Mouse (Mus musculus) limb, embryonic 14.5 days (tissue): ENCODE measurements around the gene Cypt12. TPM values are rescaled to one million over a fixed set of nuclear protein-coding genes. Genes with fewer than 3 reads are reported as not detected.

ENCODE experiments used
- ATAC-seq: fragments of 200-750 bp; cut with Nextera tagmentation; 2 replicates; pipeline ENCODE4 v1.8.0; 2017; ENCODE audit warnings: low read depth, moderate number of reproducible peaks, moderate TSS enrichment; ENCODE audit not compliant: low FRiP score
- DNase-seq: peaks from one replicate; pipeline ENCODE4 v3.0.0-alpha.2; 2015; ENCODE audit warnings: low spot score
- H3K27ac ChIP-seq: fragments of 300-500 bp; sonication (generic); replicated peaks from 2 replicates; pipeline ENCODE4 v1.5.1; 2014; ENCODE audit warnings: low read depth, mild to moderate bottlenecking, low read length, moderate library complexity, mixed read lengths
- H3K27me3 ChIP-seq: fragments of 300-500 bp; sonication (generic); 2 replicates; pipeline ENCODE4 v1.6.1; 2014; ENCODE audit warnings: low read length, mixed read lengths; ENCODE audit not compliant: control insufficient read depth, insufficient read depth
- H3K36me3 ChIP-seq: fragments of 300-500 bp; sonication (generic); 2 replicates; pipeline ENCODE4 v1.6.1; 2014; ENCODE audit warnings: mild to moderate bottlenecking, low read length, moderate library complexity, mixed read lengths; ENCODE audit not compliant: control insufficient read depth, insufficient read depth
- H3K4me1 ChIP-seq: fragments of 300-500 bp; sonication (generic); 2 replicates; pipeline ENCODE4 v1.6.1; 2014; ENCODE audit warnings: antibody characterized with exemption, low read length, mixed read lengths; ENCODE audit not compliant: control insufficient read depth, insufficient read depth
- H3K4me2 ChIP-seq: fragments of 300-500 bp; sonication (generic); replicated peaks from 2 replicates; pipeline ENCODE4 v1.6.1; 2014; ENCODE audit warnings: low read depth, mild to moderate bottlenecking, low read length, moderate library complexity; ENCODE audit not compliant: severe bottlenecking
- H3K4me3 ChIP-seq: fragments of 300-500 bp; sonication (generic); replicated peaks from 2 replicates; pipeline ENCODE4 v1.5.1; 2014; ENCODE audit warnings: low read length
- H3K9ac ChIP-seq: fragments of 300-500 bp; sonication (generic); 2 replicates; pipeline ENCODE4 v1.6.1; 2014; ENCODE audit warnings: mild to moderate bottlenecking, low read depth, low read length, moderate library complexity; ENCODE audit not compliant: severe bottlenecking
- H3K9me3 ChIP-seq: fragments of 300-500 bp; sonication (generic); 2 replicates; pipeline ENCODE4 v1.6.1; 2016; ENCODE audit warnings: low read length; ENCODE audit not compliant: control insufficient read depth
- POLR2A ChIP-seq: fragments of 200-500 bp; IDR thresholded peaks from 2 replicates; pipeline ENCODE4 v1.8.0; 2012; ENCODE audit warnings: inconsistent platforms, mild to moderate bottlenecking, moderate library complexity, borderline replicate concordance; ENCODE audit not compliant: insufficient read depth, insufficient read length; ENCODE audit errors: extremely low read depth
- WGBS: fragments of 180-500 bp; shearing (Covaris S2); extraction: QIAGEN DNeasy Blood & Tissue Kit; methylation state at CpG from one replicate; pipeline ENCODE4 v1.1.7; 2014; 5-methylcytosine and 5-hydroxymethylcytosine counted together
- polyA plus RNA-seq, 2 experiments: library from polyadenylated mRNA; depleted of rRNA in 1 of 2; stranded (reverse) in 1 of 2; unstranded in 1 of 2; fragments of >200 nt; fragmentation: Nextera tagmentation in 1 of 2; extraction: Ambion mirVana in 1 of 2; gene quantifications; 2 replicates each; pipeline versions ENCODE4 v1.2.1 to v1.2.3; 2012 to 2014

Gene Cypt12
- polyA plus RNA-seq (2012; rRNA removed) (not detected in 2 replicates), polyA plus RNA-seq (2014; fragmentation: Nextera tagmentation; extraction: Ambion mirVana) (not detected in 2 replicates)

DNA sequence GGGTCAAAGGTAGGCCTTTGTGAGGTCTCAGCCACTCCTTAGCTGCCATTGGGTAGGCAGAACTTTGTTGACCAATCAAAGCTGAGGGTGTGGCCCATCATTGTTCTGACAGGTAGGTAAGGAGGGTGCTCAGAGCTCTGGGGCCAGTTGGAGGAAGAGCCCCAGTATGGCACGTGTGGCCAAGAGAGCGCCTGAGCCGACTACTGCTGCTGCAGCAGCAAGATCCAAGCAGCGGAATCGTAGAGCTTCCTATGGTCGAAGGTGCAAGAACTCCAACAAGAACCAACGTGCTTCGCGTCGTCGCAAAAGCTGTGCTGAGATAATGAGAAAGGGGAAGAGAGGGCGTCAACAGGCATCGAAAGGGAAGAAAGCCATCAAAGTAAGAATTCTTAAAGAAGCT is at the start of gene Cypt12:
TSS of gene Cypt12 (plus strand) at position 112 of the 400 bp plus-strand sequence.
- Histone ChIP-seq H3K4me2 (no peak within 1 kb of the TSS), H3K9ac (no peak within 1 kb of the TSS), H3K27me3 (no peaks in the 10 kb centered on the region), H3K27ac (no peak within 1 kb of the TSS), H3K4me3 (no peak within 1 kb of the TSS), H3K4me1 (no peaks in the 10 kb centered on the region), H3K36me3 (no peaks in the 10 kb centered on the region), H3K9me3 (no peaks in the 10 kb centered on the region)
- WGBS: 93% methylated on average over 13 of the region's 13 CpGs
- ATAC-seq (no peak), DNase-seq (no peak)
- TF ChIP-seq POLR2A: no peak

DNA sequence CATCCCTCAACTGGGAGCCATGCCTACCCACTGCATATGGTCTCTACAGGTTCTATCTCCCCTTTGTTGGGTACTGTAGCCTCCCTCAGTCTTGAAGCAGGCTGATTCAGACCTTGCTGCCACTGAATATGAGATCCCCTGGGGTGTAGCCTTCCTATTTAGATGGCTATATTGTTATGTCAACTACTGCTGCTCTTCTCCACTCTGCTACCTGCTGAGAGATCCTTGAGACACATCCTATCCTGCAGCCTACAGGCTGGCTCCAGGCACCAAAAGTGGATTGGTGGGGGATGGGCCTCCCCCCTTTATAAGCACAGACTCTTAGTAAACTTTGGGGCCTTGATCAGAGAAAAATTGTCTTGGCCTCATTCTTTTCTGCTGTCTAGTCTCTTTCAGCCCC is 34.4 kb upstream of the Cypt12 start:
- no peak for TF ChIP-seq POLR2A

DNA sequence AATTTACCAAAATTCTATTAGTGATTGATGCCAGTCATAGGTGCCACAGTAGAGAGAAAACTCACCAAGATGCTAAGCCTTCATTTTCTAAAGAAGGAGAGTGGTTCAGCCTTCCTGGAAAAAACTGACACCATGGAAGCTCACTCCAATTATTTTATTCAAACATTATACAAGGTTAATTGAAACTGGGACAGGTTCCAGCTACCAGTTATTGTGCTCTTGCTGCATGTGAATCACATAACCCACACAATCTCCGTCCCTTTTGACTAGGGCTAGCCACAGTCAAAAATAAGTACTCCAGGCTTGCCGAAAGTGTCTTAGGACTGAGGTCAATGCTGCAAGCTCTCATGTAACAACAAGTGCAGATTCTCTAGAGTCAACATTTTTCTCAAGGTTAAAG is 8.0 kb upstream of the Cypt12 start:
- no peak for ATAC-seq
- 81% methylated on average over 2 of the region's 2 CpGs for WGBS
- no peak overlapping the region for H3K27ac ChIP-seq

More for the DNA sequence above, 34.4 kb upstream of the Cypt12 start:
- Histone ChIP-seq H3K9me3 (no peaks in the 10 kb centered on the region), H3K4me2 (no peak overlapping the region), H3K4me3 (no peak overlapping the region), H3K9ac (no peak overlapping the region), H3K36me3 (no peaks in the 10 kb centered on the region), H3K27ac (no peak overlapping the region), H3K27me3 (no peaks in the 10 kb centered on the region), H3K4me1 (no peaks in the 10 kb centered on the region)
- DNase-seq (no peak), ATAC-seq (no peak)

More for the DNA sequence above, 8.0 kb upstream of the Cypt12 start:
- Histone ChIP-seq H3K27me3 (no peaks in the 10 kb centered on the region), H3K4me3 (no peak overlapping the region), H3K4me2 (no peak overlapping the region), H3K36me3 (no peaks in the 10 kb centered on the region), H3K9me3 (no peaks in the 10 kb centered on the region), H3K4me1 (no peaks in the 10 kb centered on the region), H3K9ac (no peak overlapping the region)
- no peak for DNase-seq
- TF ChIP-seq POLR2A: no peak
